Mouse (Mus musculus) ES-E14 (cell line): ENCODE measurements at regions not wholly inside any gene's neighbourhood (a gene's known extent, or its start where the extent isn't known, plus 50 kb on each side); places are given as distances from the start of the nearest gene placed in this dataset.

Experiments used
- CHD2 ChIP-seq: IDR thresholded peaks from 2 replicates; pipeline ENCODE4 v1.6.1; 2014; ENCODE audit warnings: mild to moderate bottlenecking, low read depth, low read length, inconsistent platforms
- MAFK ChIP-seq: IDR thresholded peaks from 2 replicates; pipeline ENCODE4 v1.6.1; 2014; ENCODE audit warnings: mild to moderate bottlenecking, low read depth, low read length, inconsistent platforms; ENCODE audit not compliant: insufficient read depth
- ZC3H11A ChIP-seq: IDR thresholded peaks from 2 replicates; pipeline ENCODE4 v1.6.1; 2012; ENCODE audit warnings: low read depth, mild to moderate bottlenecking, inconsistent platforms, low read length, borderline replicate concordance
- ZNF384 ChIP-seq: IDR thresholded peaks from 2 replicates; pipeline ENCODE4 v1.6.1; 2012; ENCODE audit warnings: low read depth, low read length, inconsistent platforms

DNA sequence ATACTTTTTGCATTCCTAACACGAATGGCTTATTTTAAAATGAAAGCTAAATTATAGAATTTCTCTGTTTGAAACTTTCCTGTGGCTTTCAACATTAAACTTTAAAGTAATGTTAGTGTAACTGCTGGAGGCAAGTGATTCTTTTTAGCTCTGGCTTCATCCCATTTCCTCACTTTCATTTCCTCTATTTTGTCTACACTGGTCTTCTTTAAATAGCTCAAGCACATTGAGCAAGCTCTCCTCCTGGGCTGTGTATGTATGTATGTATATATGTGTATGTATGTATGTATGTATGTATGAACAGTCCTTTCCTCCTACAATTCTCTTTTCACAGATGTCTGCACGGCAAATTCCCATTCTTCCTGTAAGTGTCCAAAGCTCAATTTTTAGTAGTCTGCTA is 65.8 kb upstream of the Kcna4 start:
- no peak for TF ChIP-seq ZNF384
- no peak for TF ChIP-seq MAFK
- no peak for TF ChIP-seq CHD2
- no peak for TF ChIP-seq ZC3H11A
